Mouse (Mus musculus): ENCODE measurements around the gene Psd4.

DNA sequence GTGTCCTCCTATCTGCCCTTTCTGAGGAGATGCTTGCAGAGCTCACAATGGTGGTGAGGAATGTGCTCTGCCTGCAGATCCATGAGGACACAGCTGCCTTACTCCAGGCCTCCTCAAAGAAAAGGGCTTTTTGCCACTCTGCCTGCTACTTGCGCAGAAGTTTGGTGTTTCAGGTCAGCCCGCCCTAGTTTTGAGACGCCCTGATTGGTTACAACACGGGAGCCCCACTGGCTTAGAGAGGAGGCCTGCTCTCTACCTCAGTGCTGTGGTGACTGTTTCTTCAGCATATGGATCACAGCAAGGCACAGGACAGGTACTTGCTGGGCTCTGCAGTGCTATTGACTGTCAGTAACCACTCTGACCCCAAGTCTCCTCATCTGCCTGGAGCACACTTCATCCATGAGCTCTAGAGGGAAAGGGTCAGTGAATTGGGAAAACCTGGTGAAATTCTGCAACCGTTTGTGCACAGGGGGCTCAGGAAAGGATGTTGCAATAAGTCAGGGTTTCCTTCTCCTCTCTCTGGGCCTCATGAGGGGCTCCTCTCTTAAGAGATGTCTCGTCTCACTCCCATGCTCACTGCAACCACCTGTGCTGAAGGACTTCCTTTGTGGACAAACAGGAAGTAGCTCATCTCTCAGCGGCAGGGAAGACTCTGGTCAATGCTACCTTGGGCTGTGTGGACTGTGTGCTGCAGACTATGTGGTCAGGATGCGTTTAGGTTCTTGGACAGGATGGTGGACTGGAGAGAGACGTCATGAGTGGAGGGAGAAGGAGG lies 15.3 kb downstream of the Psd4 start:
- TF ChIP-seq POLR2A (IDR thresholded peaks at IDR 0.05; ENCODE audit: low read depth, low read length) (no peak), CTCF (conservative IDR thresholded peaks at IDR 0.05; ENCODE audit: insufficient read depth, insufficient read length, low read depth, low read length) (no peak)

Measured in kidney, adult 2 months (tissue).